Mouse (Mus musculus) embryonic facial prominence, embryonic 14.5 days (tissue): ENCODE measurements at regions not wholly inside any gene's neighbourhood (a gene's known extent, or its start where the extent isn't known, plus 50 kb on each side); places are given as distances from the start of the nearest gene placed in this dataset.

Experiments
- ATAC-seq: fragments of 200-750 bp; cut with Nextera tagmentation; 2 replicates; pipeline ENCODE4 v1.8.0; 2017; ENCODE audit warnings: low read depth, moderate number of reproducible peaks, moderate TSS enrichment
- DNase-seq: peaks from one replicate; pipeline ENCODE4 v3.0.0-alpha.2; 2015; ENCODE audit warnings: low spot score
- H3K27ac ChIP-seq: fragments of 300-500 bp; sonication (generic); replicated peaks from 2 replicates; pipeline ENCODE4 v1.5.1; 2014; ENCODE audit warnings: low read depth, mild to moderate bottlenecking, low read length, moderate library complexity
- H3K27me3 ChIP-seq: fragments of 300-500 bp; sonication (generic); replicated peaks from 2 replicates; pipeline ENCODE4 v1.6.1; 2014; ENCODE audit warnings: low read length; ENCODE audit not compliant: control insufficient read depth, insufficient read depth
- H3K36me3 ChIP-seq: fragments of 300-500 bp; sonication (generic); 2 replicates; pipeline ENCODE4 v1.6.1; 2014; ENCODE audit warnings: low read length, mixed read lengths; ENCODE audit not compliant: control insufficient read depth, insufficient read depth
- H3K4me1 ChIP-seq: fragments of 300-500 bp; sonication (generic); 2 replicates; pipeline ENCODE4 v1.6.1; 2014; ENCODE audit warnings: antibody characterized with exemption, low read length; ENCODE audit not compliant: control insufficient read depth, insufficient read depth
- H3K4me2 ChIP-seq: fragments of 300-500 bp; sonication (generic); 2 replicates; pipeline ENCODE4 v1.6.1; 2014; ENCODE audit warnings: low read depth, mild to moderate bottlenecking, low read length, moderate library complexity, mixed read lengths
- H3K4me3 ChIP-seq: fragments of 300-500 bp; sonication (generic); 2 replicates; pipeline ENCODE4 v1.5.1; 2014; ENCODE audit warnings: low read depth, mild to moderate bottlenecking, low read length
- H3K9ac ChIP-seq: fragments of 300-500 bp; sonication (generic); 2 replicates; pipeline ENCODE4 v1.6.1; 2014; ENCODE audit warnings: low read depth, mild to moderate bottlenecking, low read length, moderate library complexity, mixed read lengths
- H3K9me3 ChIP-seq: fragments of 300-500 bp; sonication (generic); 2 replicates; pipeline ENCODE4 v1.6.1; 2016; ENCODE audit warnings: low read length; ENCODE audit not compliant: control insufficient read depth
- WGBS: fragments of 180-500 bp; shearing (Covaris S2); extraction: QIAGEN DNeasy Blood & Tissue Kit; methylation state at CpG from one replicate; pipeline ENCODE4 v1.1.7; 2014; 5-methylcytosine and 5-hydroxymethylcytosine counted together

- Histone ChIP-seq H3K4me2 (no peak overlapping the region), H3K9me3 (no peaks in the 10 kb centered on the region), H3K4me3 (no peak overlapping the region), H3K4me1 (no peaks in the 10 kb centered on the region), H3K27me3 (no peaks in the 10 kb centered on the region), H3K27ac (no peak overlapping the region), H3K9ac (no peak overlapping the region), H3K36me3 (no peaks in the 10 kb centered on the region)
- WGBS = 47% methylated on average over 12 of the region's 12 CpGs
- ATAC-seq = peak; percentile 75; the same call in 1 of the 2 replicates
- peak; percentile 44 for DNase-seq
Observed at GRCm38 (mm10) chr2:174532671-174533363, 59.9 kb upstream of the Prelid3b start.

DNA sequence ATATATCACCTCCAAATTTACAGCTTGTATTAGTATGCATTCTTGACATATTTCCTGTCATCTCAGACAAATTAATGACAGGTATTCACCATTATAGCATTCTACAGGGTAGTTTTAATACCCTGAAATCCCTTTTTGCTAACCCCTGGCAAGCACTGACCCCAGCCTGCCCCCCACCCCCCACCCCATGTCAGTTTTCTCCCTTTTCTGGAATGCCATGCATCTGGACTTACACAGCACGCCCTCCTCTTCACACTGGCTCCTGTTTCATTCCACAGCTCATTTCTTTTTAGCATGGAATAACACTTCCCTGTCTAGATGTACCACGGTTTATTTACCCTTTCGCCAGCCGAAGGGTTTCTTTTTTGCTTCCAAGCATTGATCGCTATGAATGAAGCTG lies 67.8 kb upstream of the Prelid3b start:
- Histone ChIP-seq H3K4me2 (no peak overlapping the region), H3K36me3 (no peaks in the 10 kb centered on the region), H3K9ac (no peak overlapping the region), H3K27ac (no peak overlapping the region), H3K4me3 (no peak overlapping the region), H3K4me1 (no peaks in the 10 kb centered on the region), H3K9me3 (peaks cover 3% of the 10 kb centered on the region), H3K27me3 (no peaks in the 10 kb centered on the region)
- DNase-seq (peak; percentile 26), ATAC-seq (no peak)
- 40% methylated on average over 5 of the region's 5 CpGs for WGBS

GRCm38 (mm10) chr2:174547207-174547606 lies 74.3 kb upstream of the Prelid3b start:
- no peaks in the 10 kb centered on the region for H3K27me3 ChIP-seq
- no peak for ATAC-seq
- 81% methylated on average over 3 of the region's 3 CpGs for WGBS

DNA sequence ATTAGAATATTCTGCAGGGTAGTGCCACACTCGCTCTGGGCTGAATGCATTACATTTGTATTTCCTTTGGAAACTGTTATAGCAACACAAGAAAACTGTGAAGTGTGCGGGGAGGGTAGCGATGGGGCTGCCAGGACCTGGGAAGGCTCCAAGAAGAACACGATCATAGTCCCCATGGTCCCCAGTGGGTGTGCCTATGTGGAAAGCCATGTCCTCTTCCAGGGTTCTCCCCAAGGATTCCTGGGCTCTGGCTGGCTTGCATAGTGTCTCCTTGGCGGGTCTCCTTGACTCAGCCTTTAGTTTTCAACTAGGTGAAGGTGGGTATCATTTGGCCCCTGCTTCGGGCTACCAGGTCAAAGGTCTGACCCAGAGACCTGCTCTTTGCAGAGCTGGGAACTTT lies 74.8 kb upstream of the Prelid3b start:
- Histone ChIP-seq H3K4me2 (no peak overlapping the region), H3K4me3 (no peak overlapping the region), H3K4me1 (no peaks in the 10 kb centered on the region), H3K36me3 (no peaks in the 10 kb centered on the region), H3K9ac (no peak overlapping the region), H3K9me3 (no peaks in the 10 kb centered on the region), H3K27me3 (no peaks in the 10 kb centered on the region), H3K27ac (no peak overlapping the region)
- DNase-seq (no peak), ATAC-seq (no peak)
- 83% methylated on average over 6 of the region's 6 CpGs for WGBS

More at GRCm38 (mm10) chr2:174547207-174547606, 74.3 kb upstream of the Prelid3b start:
- Histone ChIP-seq H3K4me3 (no peak overlapping the region), H3K4me1 (no peaks in the 10 kb centered on the region), H3K4me2 (no peak overlapping the region), H3K9ac (no peak overlapping the region), H3K27ac (no peak overlapping the region), H3K9me3 (peaks cover 2% of the 10 kb centered on the region), H3K36me3 (no peaks in the 10 kb centered on the region)
- no peak for DNase-seq

DNA sequence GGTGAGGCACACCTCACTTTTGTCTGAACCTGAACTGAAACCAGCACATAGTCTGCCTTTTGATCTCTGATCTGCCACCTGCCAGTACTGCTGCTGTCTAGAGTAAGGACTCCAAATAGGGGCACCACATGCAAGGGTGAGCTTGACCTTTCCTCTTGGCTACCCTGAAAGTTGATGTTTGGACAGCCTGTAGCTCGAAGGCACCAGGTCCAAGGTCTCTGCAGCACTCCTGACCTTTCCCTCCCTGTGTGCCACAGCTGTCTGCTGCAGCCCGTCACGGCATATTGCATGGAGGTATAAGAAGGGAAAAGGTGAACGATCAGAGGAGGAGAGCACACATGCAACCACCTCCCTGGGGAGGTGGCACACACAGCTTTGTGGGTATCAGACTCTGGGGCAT lies 75.9 kb upstream of the Prelid3b start:
- no peak overlapping the region for H3K4me2 ChIP-seq
- H3K27ac ChIP-seq = no peak overlapping the region
- H3K36me3 ChIP-seq = no peaks in the 10 kb centered on the region
- ATAC-seq (no peak), DNase-seq (no peak)
- WGBS = 65% methylated on average over 4 of the region's 4 CpGs
- no peaks in the 10 kb centered on the region for H3K27me3 ChIP-seq
- H3K4me1 ChIP-seq = no peaks in the 10 kb centered on the region
- H3K9ac ChIP-seq = no peak overlapping the region
- H3K9me3 ChIP-seq = no peaks in the 10 kb centered on the region
- H3K4me3 ChIP-seq = no peak overlapping the region

DNA sequence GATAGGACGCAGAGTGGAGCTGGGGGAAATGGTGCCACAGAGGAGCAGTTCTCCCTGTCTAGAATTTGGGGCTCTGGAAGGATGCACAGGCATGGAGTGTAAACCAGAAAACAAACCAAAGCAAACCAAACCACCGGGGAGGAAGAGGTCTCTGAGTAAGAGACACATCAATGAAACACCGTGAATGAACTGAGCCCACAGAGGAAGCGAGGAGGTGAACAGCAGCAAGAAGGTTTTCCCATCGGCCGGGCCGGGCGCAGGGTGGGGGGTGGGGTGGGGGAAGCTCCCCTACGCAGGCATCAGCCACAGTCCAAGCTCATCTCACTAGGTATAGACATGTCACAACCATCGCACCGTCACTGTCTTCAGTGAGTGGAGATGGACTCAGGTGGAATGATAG lies 82.9 kb upstream of the Prelid3b start:
- Histone ChIP-seq H3K27me3 (no peaks in the 10 kb centered on the region), H3K4me1 (no peaks in the 10 kb centered on the region), H3K9me3 (no peaks in the 10 kb centered on the region), H3K36me3 (no peaks in the 10 kb centered on the region), H3K27ac (no peak overlapping the region), H3K4me2 (no peak overlapping the region), H3K4me3 (no peak overlapping the region), H3K9ac (no peak overlapping the region)
- DNase-seq (no peak), ATAC-seq (no peak)
- 88% methylated on average over 11 of the region's 11 CpGs for WGBS

- peak; percentile 68; the same call in 1 of the 2 replicates for ATAC-seq
- DNase-seq = peak; percentile 82
Observed at GRCm38 (mm10) chr2:174561828-174562429, 81.4 kb upstream of the Zfp831 start.

DNA sequence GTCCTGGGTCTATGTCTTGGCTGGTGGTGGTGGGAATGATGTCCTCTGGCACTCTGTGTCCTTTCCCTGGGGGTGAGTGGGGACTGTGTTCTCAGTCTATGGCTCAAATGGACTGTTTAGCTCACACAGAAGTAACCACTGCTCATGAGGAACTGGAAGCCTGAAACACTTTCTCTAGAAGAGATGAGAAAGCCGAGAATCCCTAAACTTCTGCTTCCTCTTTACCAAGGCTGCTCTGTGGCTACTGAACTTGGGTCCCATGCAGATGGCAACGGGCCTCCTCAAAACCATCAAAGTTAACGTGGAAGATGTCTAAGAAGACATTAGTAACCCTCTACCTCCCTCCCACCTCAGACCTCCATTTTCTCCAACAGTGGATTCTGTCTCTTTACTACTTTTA lies 79.4 kb upstream of the Zfp831 start:
- WGBS = 81% methylated on average over 3 of the region's 3 CpGs
- Histone ChIP-seq H3K4me3 (no peak overlapping the region), H3K9me3 (no peaks in the 10 kb centered on the region), H3K9ac (no peak overlapping the region), H3K4me1 (no peaks in the 10 kb centered on the region), H3K27ac (no peak overlapping the region), H3K4me2 (no peak overlapping the region), H3K27me3 (no peaks in the 10 kb centered on the region), H3K36me3 (no peaks in the 10 kb centered on the region)
- ATAC-seq (no peak), DNase-seq (no peak)

More at GRCm38 (mm10) chr2:174561828-174562429, 81.4 kb upstream of the Zfp831 start:
- H3K36me3 ChIP-seq = no peaks in the 10 kb centered on the region
- no peak overlapping the region for H3K27ac ChIP-seq
- H3K9me3 ChIP-seq = no peaks in the 10 kb centered on the region
- no peaks in the 10 kb centered on the region for H3K27me3 ChIP-seq
- WGBS = 21% methylated on average over 7 of the region's 7 CpGs
- H3K4me1 ChIP-seq = no peaks in the 10 kb centered on the region
- H3K4me3 ChIP-seq = no peak overlapping the region
- H3K9ac ChIP-seq = no peak overlapping the region
- no peak overlapping the region for H3K4me2 ChIP-seq

GRCm38 (mm10) chr2:174564817-174565216 lies 78.5 kb upstream of the Zfp831 start:
- ATAC-seq (no peak), DNase-seq (peak; percentile 13)
- H3K27me3 ChIP-seq = no peaks in the 10 kb centered on the region
- 27% methylated on average over 4 of the region's 5 CpGs for WGBS
- no peaks in the 10 kb centered on the region for H3K36me3 ChIP-seq
- no peak overlapping the region for H3K27ac ChIP-seq
- no peak overlapping the region for H3K9ac ChIP-seq
- H3K4me3 ChIP-seq = no peak overlapping the region
- H3K9me3 ChIP-seq = no peaks in the 10 kb centered on the region
- H3K4me2 ChIP-seq = no peak overlapping the region
- H3K4me1 ChIP-seq = no peaks in the 10 kb centered on the region
